Mouse (Mus musculus) neural tube, embryonic 13.5 days (tissue): Measurements from ENCODE around the gene Fxn. TPM values are rescaled to one million over a fixed set of nuclear protein-coding genes. Genes with fewer than 3 reads are reported as not detected.
A peak's percentile ranks its signal among the peaks of the same experiment; 100 is the strongest.
"Not testable (repeated sequence)": the region's sequence is repeated elsewhere in the genome, so short reads cannot be mapped to it uniquely, and the experiment has no call there.

Experiments
- ATAC-seq: fragments of 200-750 bp; cut with Nextera tagmentation; 2 replicates; pipeline ENCODE4 v1.8.0; 2017; ENCODE audit warnings: low read depth, mild to moderate bottlenecking, moderate TSS enrichment, moderate library complexity
- H3K27ac ChIP-seq: fragments of 300-500 bp; sonication (generic); replicated peaks from 2 replicates; pipeline ENCODE4 v1.5.1; 2015; ENCODE audit warnings: moderate library complexity, mild to moderate bottlenecking, inconsistent platforms
- H3K27me3 ChIP-seq: fragments of 300-500 bp; sonication (generic); 2 replicates; pipeline ENCODE4 v1.6.1; 2015; ENCODE audit warnings: mild to moderate bottlenecking, inconsistent platforms
- H3K36me3 ChIP-seq: fragments of 300-500 bp; sonication (generic); 2 replicates; pipeline ENCODE4 v1.6.1; 2015; ENCODE audit warnings: mild to moderate bottlenecking, inconsistent platforms
- H3K4me1 ChIP-seq: fragments of 300-500 bp; sonication (generic); replicated peaks from 2 replicates; pipeline ENCODE4 v1.6.1; 2015; ENCODE audit warnings: inconsistent platforms
- H3K4me2 ChIP-seq: fragments of 300-500 bp; sonication (generic); 2 replicates; pipeline ENCODE4 v1.6.1; 2015; ENCODE audit warnings: inconsistent platforms, mild to moderate bottlenecking, moderate library complexity
- H3K4me3 ChIP-seq: fragments of 300-500 bp; sonication (generic); 2 replicates; pipeline ENCODE4 v1.5.1; 2015; ENCODE audit warnings: mild to moderate bottlenecking, inconsistent platforms
- H3K9ac ChIP-seq: fragments of 300-500 bp; sonication (generic); 2 replicates; pipeline ENCODE4 v1.6.1; 2015; ENCODE audit warnings: moderate library complexity, mild to moderate bottlenecking, inconsistent platforms
- H3K9me3 ChIP-seq: fragments of 300-500 bp; sonication (generic); 2 replicates; pipeline ENCODE4 v1.6.1; 2016; ENCODE audit warnings: inconsistent platforms
- WGBS: fragments of 180-500 bp; shearing (Covaris S2); methylation state at CpG from one replicate; pipeline ENCODE4 v1.1.7; 2015; 5-methylcytosine and 5-hydroxymethylcytosine counted together
- polyA plus RNA-seq: library from polyadenylated mRNA; unstranded; fragments of >200 nt; fragmentation: Nextera tagmentation; extraction: Ambion mirVana; gene quantifications from 2 replicates; pipeline ENCODE4 v1.2.1, GENCODE M21; 2015

The Fxn gene
- polyA plus RNA-seq, 1 experiment from 2014 or later, result 37.2 TPM

- no peaks in the 10 kb centered on the region for H3K9me3 ChIP-seq
- no peaks in the 10 kb centered on the region for H3K27me3 ChIP-seq
- no peak overlapping the region for H3K4me2 ChIP-seq
- no peak for ATAC-seq
- H3K27ac ChIP-seq, result no peak overlapping the region
- peaks cover 10% of the 10 kb centered on the region; the same call in 1 of the 2 replicates for H3K4me1 ChIP-seq
- H3K36me3 ChIP-seq, result peaks cover 17% of the 10 kb centered on the region; the same call in 1 of the 2 replicates
- WGBS, result 48% methylated on average over 12 of the region's 12 CpGs
- no peak overlapping the region for H3K4me3 ChIP-seq
- no peak overlapping the region for H3K9ac ChIP-seq
These were observed 20.7 kb downstream of the Fxn start for GRCm38 (mm10) chr19:24259390-24260351.

- no peak overlapping the region for H3K9ac ChIP-seq
- H3K4me3 ChIP-seq, result no peak overlapping the region
- H3K27me3 ChIP-seq, result no peaks in the 10 kb centered on the region
- no peak for ATAC-seq
- no peak overlapping the region for H3K4me2 ChIP-seq
- 86% methylated on average over 5 of the region's 5 CpGs for WGBS
- no peaks in the 10 kb centered on the region for H3K9me3 ChIP-seq
- peaks cover 12% of the 10 kb centered on the region; the same call in 1 of the 2 replicates for H3K36me3 ChIP-seq
- no peak overlapping the region for H3K27ac ChIP-seq
- H3K4me1 ChIP-seq, result peaks cover 10% of the 10 kb centered on the region; the same call in 1 of the 2 replicates
These were observed 22.0 kb downstream of the Fxn start for GRCm38 (mm10) chr19:24258368-24258767.

DNA sequence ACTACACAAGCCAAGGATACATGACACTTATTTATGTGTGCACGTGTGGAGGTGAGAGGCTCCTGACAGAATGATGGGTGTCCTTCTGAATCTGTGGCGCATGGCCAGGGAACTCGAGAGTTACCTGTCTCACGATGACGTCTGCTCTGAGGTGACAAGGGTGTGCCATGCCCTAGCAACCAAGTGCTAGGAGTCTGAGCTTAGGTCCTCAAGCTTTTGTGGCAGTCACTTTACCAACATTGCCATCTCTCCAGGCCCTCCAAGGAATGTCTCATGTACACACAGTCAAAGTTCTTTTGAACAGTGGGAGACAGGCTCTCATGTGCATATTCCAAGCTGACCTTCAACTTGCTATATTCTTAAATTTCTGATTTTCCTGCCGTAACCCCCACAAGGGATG, 22.4 kb downstream of the Fxn start:
- H3K27me3 ChIP-seq, result no peaks in the 10 kb centered on the region
- H3K27ac ChIP-seq, result no peak overlapping the region
- no peak for ATAC-seq
- H3K4me3 ChIP-seq, result no peak overlapping the region
- peaks cover 10% of the 10 kb centered on the region; the same call in 1 of the 2 replicates for H3K4me1 ChIP-seq
- H3K9ac ChIP-seq, result no peak overlapping the region
- no peaks in the 10 kb centered on the region for H3K9me3 ChIP-seq
- peaks cover 10% of the 10 kb centered on the region; the same call in 1 of the 2 replicates for H3K36me3 ChIP-seq
- no peak overlapping the region for H3K4me2 ChIP-seq
- WGBS, result 94% methylated on average over 6 of the region's 6 CpGs

DNA sequence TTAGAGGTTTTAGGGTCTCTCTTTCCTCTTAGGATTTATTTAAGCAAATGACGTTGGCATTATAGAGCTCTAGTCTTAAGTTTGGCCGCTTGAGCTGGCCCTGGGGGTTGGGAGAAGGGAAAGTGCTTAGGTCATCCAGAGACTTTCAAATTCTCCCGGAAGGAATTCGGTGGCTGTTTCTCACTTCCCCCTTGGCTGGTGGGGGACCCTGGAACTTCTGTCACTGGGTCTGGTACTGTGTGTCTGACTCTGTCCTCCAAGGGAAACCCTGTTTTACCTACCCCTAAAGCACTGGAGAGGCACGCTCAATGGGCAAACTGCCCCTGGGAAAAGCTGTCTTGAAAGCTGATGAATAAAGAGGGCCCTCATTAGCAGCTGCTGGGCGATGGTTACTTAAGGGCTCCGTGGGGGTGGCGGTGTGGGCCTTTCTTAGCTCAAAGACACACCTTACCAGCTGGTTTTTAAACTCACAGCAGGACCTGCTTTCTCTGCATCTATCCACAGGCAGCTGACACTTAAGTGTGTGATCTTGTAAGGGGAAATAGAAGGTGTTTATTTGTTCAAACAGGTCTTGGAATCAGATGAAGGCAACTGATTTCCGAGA, 26.6 kb downstream of the Fxn start:
- no peak overlapping the region for H3K4me3 ChIP-seq
- no peak overlapping the region for H3K27ac ChIP-seq
- H3K9me3 ChIP-seq, result no peaks in the 10 kb centered on the region
- WGBS, result 27% methylated on average over 9 of the region's 9 CpGs
- no peaks in the 10 kb centered on the region for H3K36me3 ChIP-seq
- H3K27me3 ChIP-seq, result no peaks in the 10 kb centered on the region
- ATAC-seq, result no peak
- no peaks in the 10 kb centered on the region; the same call in 1 of the 2 replicates for H3K4me1 ChIP-seq
- no peak overlapping the region for H3K4me2 ChIP-seq
- H3K9ac ChIP-seq, result no peak overlapping the region

- Histone ChIP-seq H3K9me3 (no peaks in the 10 kb centered on the region), H3K36me3 (no peaks in the 10 kb centered on the region), H3K27me3 (no peaks in the 10 kb centered on the region), H3K4me1 (no peaks in the 10 kb centered on the region; the same call in 1 of the 2 replicates), H3K4me2 (no peak overlapping the region), H3K9ac (no peak overlapping the region), H3K27ac (0 out of 2 replicates have a peak overlapping the region, but pooled peaks have one; percentile 19), H3K4me3 (no peak overlapping the region)
- WGBS, result 18% methylated on average over 6 of the region's 6 CpGs
- ATAC-seq, result no peak
These were observed 28.5 kb downstream of the Fxn start for GRCm38 (mm10) chr19:24251869-24252268.

DNA sequence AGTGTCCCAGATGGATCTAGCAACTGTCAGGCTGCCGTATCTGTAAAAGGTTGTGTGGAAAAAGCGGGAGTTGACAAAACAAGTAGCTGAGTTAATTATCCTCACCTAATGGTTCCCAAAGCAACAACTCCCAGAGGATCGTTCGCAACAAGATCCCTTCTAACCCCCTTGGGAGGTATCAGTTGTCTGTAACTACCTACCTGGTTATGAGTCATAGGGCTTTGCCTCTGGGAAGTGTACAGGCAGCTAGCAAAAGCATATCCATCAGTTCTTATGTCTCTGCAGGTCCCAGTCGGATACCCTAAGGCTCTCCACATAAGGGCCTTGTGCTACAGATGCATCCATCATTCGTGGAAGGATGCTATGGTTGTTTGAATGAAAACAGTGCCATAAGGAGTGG, 37.1 kb downstream of the Fxn start:
- Histone ChIP-seq H3K4me3 (no peak overlapping the region), H3K4me1 (peaks cover 13% of the 10 kb centered on the region), H3K27me3 (no peaks in the 10 kb centered on the region), H3K27ac (no peak overlapping the region), H3K9ac (no peak overlapping the region), H3K36me3 (no peaks in the 10 kb centered on the region), H3K9me3 (no peaks in the 10 kb centered on the region), H3K4me2 (no peak overlapping the region)
- 76% methylated on average over 6 of the region's 6 CpGs for WGBS
- ATAC-seq, result no peak

GRCm38 (mm10) chr19:24241799-24242546, 38.4 kb downstream of the Fxn start:
- Histone ChIP-seq H3K4me1 (peaks cover 13% of the 10 kb centered on the region), H3K36me3 (no peaks in the 10 kb centered on the region), H3K4me2 (no peak overlapping the region), H3K9ac (no peak overlapping the region), H3K9me3 (no peaks in the 10 kb centered on the region), H3K4me3 (no peak overlapping the region), H3K27ac (no peak overlapping the region), H3K27me3 (no peaks in the 10 kb centered on the region)
- WGBS, result 24% methylated on average over 14 of the region's 14 CpGs
- no peak for ATAC-seq

GRCm38 (mm10) chr19:24241271-24241670, 39.1 kb downstream of the Fxn start:
- Histone ChIP-seq H3K4me1 (peaks cover 13% of the 10 kb centered on the region), H3K4me2 (no peak overlapping the region), H3K36me3 (no peaks in the 10 kb centered on the region), H3K27ac (no peak overlapping the region), H3K4me3 (no peak overlapping the region), H3K27me3 (no peaks in the 10 kb centered on the region), H3K9ac (no peak overlapping the region), H3K9me3 (no peaks in the 10 kb centered on the region)
- no peak for ATAC-seq
- 88% methylated on average over 8 of the region's 8 CpGs for WGBS

- no peak overlapping the region for H3K9ac ChIP-seq
- H3K36me3 ChIP-seq, result no peaks in the 10 kb centered on the region
- ATAC-seq, result no peak
- peaks cover 13% of the 10 kb centered on the region for H3K4me1 ChIP-seq
- H3K27ac ChIP-seq, result no peak overlapping the region
- H3K4me2 ChIP-seq, result no peak overlapping the region
- no peaks in the 10 kb centered on the region for H3K9me3 ChIP-seq
- no peaks in the 10 kb centered on the region for H3K27me3 ChIP-seq
- 92% methylated on average over 4 of the region's 4 CpGs for WGBS
- H3K4me3 ChIP-seq, result no peak overlapping the region
These were observed 42.4 kb downstream of the Fxn start for GRCm38 (mm10) chr19:24238011-24238410.

DNA sequence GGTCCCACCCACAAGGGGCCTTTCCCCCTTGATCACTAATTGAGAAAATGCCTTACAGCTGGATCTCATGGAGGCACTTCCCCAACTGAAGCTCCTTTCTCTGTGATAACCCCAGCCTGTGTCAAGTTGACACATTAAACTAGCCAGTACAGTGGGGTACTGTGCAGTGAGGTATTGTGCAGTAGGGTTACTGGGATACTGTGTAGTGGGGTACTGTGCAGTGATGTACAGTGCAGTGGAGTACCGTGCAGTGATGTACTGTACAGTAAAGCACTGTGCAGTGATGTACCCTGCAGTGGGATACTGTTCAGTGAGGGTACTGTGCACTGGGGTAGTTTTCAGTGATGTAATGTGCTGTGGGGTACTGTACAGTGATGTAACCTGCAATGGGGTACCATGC, 48.0 kb downstream of the Fxn start:
- ATAC-seq, H3K4me1 ChIP-seq, H3K4me3 ChIP-seq, H3K36me3 ChIP-seq, H3K27me3 ChIP-seq, H3K27ac ChIP-seq, H3K9me3 ChIP-seq, H3K9ac ChIP-seq, H3K4me2 ChIP-seq: not testable (repeated sequence)
- 96% methylated on average over 1 of the region's 1 CpGs for WGBS

GRCm38 (mm10) chr19:24225305-24225696, 55.1 kb downstream of the Fxn start:
- Histone ChIP-seq H3K27ac (no peak overlapping the region), H3K9ac (0 out of 2 replicates have a peak overlapping the region, but pooled peaks have one; percentile 61), H3K9me3 (no peaks in the 10 kb centered on the region), H3K4me3 (peak overlapping the region; percentile 46), H3K27me3 (peaks cover 47% of the 10 kb centered on the region), H3K4me1 (peaks cover 19% of the 10 kb centered on the region), H3K36me3 (no peaks in the 10 kb centered on the region), H3K4me2 (peak overlapping the region; percentile 86)
- no peak for ATAC-seq
- 3% methylated on average over 17 of the region's 17 CpGs for WGBS
